Mouse (Mus musculus) lung, postnatal 0 days (tissue): ENCODE measurements around the gene Chdh. TPM values are rescaled to one million over a fixed set of nuclear protein-coding genes. Genes with fewer than 3 reads are reported as not detected.

Source experiments
- ATAC-seq: fragments of 200-750 bp; cut with Nextera tagmentation; 2 replicates; pipeline ENCODE4 v1.8.0; 2017; ENCODE audit warnings: moderate library complexity
- DNase-seq: peaks from one replicate; pipeline ENCODE4 v3.0.0-alpha.2; 2016; ENCODE audit warnings: low spot score
- H3K27ac ChIP-seq: fragments of 300-500 bp; sonication (generic); 2 replicates; pipeline ENCODE4 v1.5.1; 2014; ENCODE audit warnings: antibody characterized with exemption, mild to moderate bottlenecking, low read length, mixed read lengths
- H3K27me3 ChIP-seq: fragments of 300-500 bp; sonication (generic); replicated peaks from 2 replicates; pipeline ENCODE4 v1.6.1; 2014; ENCODE audit warnings: low read length, mixed read lengths; ENCODE audit not compliant: insufficient read depth
- H3K36me3 ChIP-seq: fragments of 300-500 bp; sonication (generic); 2 replicates; pipeline ENCODE4 v1.6.1; 2014; ENCODE audit warnings: low read length, mixed read lengths; ENCODE audit not compliant: insufficient read depth
- H3K4me1 ChIP-seq: fragments of 300-500 bp; sonication (generic); 2 replicates; pipeline ENCODE4 v1.6.1; 2014; ENCODE audit warnings: antibody characterized with exemption, low read depth, low read length, mixed read lengths; ENCODE audit not compliant: insufficient read depth
- H3K4me2 ChIP-seq: fragments of 300-500 bp; sonication (generic); replicated peaks from 2 replicates; pipeline ENCODE4 v1.6.1; 2014; ENCODE audit warnings: low read depth, mild to moderate bottlenecking, low read length, moderate library complexity, mixed read lengths
- H3K4me3 ChIP-seq: fragments of 300-500 bp; sonication (generic); 2 replicates; pipeline ENCODE4 v1.5.1; 2014; ENCODE audit warnings: low read depth, low read length
- H3K9ac ChIP-seq: fragments of 300-500 bp; sonication (generic); replicated peaks from 2 replicates; pipeline ENCODE4 v1.6.1; 2014; ENCODE audit warnings: low read depth, mild to moderate bottlenecking
- H3K9me3 ChIP-seq: fragments of 300-500 bp; sonication (generic); 2 replicates; pipeline ENCODE4 v1.6.1; 2016; ENCODE audit warnings: low read length, mixed read lengths
- CTCF ChIP-seq: IDR thresholded peaks from 2 replicates; pipeline ENCODE4 v1.5.1; 2016; ENCODE audit warnings: antibody characterized with exemption, mild to moderate bottlenecking
- EP300 ChIP-seq: IDR thresholded peaks from 2 replicates; pipeline ENCODE4 v1.6.1; 2016; ENCODE audit warnings: antibody characterized with exemption, mild to moderate bottlenecking, control low read depth
- WGBS: fragments of 180-500 bp; shearing (Covaris S2); extraction: QIAGEN DNeasy Blood & Tissue Kit; methylation state at CpG from one replicate; pipeline ENCODE4 v1.1.7; 2014; 5-methylcytosine and 5-hydroxymethylcytosine counted together
- polyA plus RNA-seq: library from polyadenylated mRNA; unstranded; fragments of >200 nt; fragmentation: Nextera tagmentation; extraction: Ambion mirVana; gene quantifications from 2 replicates; pipeline ENCODE4 v1.2.1, GENCODE M21; 2015

Gene Chdh
- polyA plus RNA-seq, 1 experiment from 2014 or later, result 0.80 TPM

- ATAC-seq, result no peak
- no peak overlapping the region for H3K4me3 ChIP-seq
- TF ChIP-seq CTCF (no peak), EP300 (no peak)
- H3K27me3 ChIP-seq, result no peaks in the 10 kb centered on the region
- 65% methylated on average over 8 of the region's 8 CpGs for WGBS
- no peaks in the 10 kb centered on the region for H3K36me3 ChIP-seq
- H3K4me1 ChIP-seq, result no peaks in the 10 kb centered on the region
- no peak overlapping the region for H3K4me2 ChIP-seq
- H3K27ac ChIP-seq, result no peak overlapping the region
- no peak for DNase-seq
- no peak overlapping the region for H3K9ac ChIP-seq
- H3K9me3 ChIP-seq, result no peaks in the 10 kb centered on the region
These were observed 24.6 kb downstream of the Chdh start for GRCm38 (mm10) chr14:30033405-30033804.

GRCm38 (mm10) chr14:30038431-30038830 is 29.6 kb downstream of the Chdh start:
- TF ChIP-seq EP300, result no peak
- no peak for TF ChIP-seq CTCF

GRCm38 (mm10) chr14:30039413-30039812 is 30.6 kb downstream of the Chdh start:
- Histone ChIP-seq H3K4me1 (no peaks in the 10 kb centered on the region), H3K27ac (no peak overlapping the region), H3K36me3 (no peaks in the 10 kb centered on the region), H3K4me3 (no peak overlapping the region), H3K9me3 (no peaks in the 10 kb centered on the region), H3K9ac (no peak overlapping the region), H3K27me3 (no peaks in the 10 kb centered on the region), H3K4me2 (no peak overlapping the region)
- WGBS, result 39% methylated on average over 4 of the region's 4 CpGs
- DNase-seq (peak; percentile 6), ATAC-seq (peak; percentile 34)
- TF ChIP-seq CTCF (no peak), EP300 (no peak)

More at GRCm38 (mm10) chr14:30038431-30038830, 29.6 kb downstream of the Chdh start:
- no peaks in the 10 kb centered on the region for H3K4me1 ChIP-seq
- ATAC-seq, result no peak
- no peaks in the 10 kb centered on the region for H3K27me3 ChIP-seq
- no peak overlapping the region for H3K27ac ChIP-seq
- no peak for DNase-seq
- WGBS, result 87% methylated on average over 18 of the region's 18 CpGs
- H3K9ac ChIP-seq, result no peak overlapping the region
- no peak overlapping the region for H3K4me2 ChIP-seq
- H3K4me3 ChIP-seq, result no peak overlapping the region
- no peaks in the 10 kb centered on the region for H3K9me3 ChIP-seq
- no peaks in the 10 kb centered on the region for H3K36me3 ChIP-seq

- WGBS, result 85% methylated on average over 9 of the region's 9 CpGs
- DNase-seq, result no peak
- no peak for ATAC-seq
These were observed 33.0 kb downstream of the Chdh start for GRCm38 (mm10) chr14:30041836-30042235.

GRCm38 (mm10) chr14:30043356-30043940 is 34.6 kb downstream of the Chdh start:
- ATAC-seq (no peak; the same call in 1 of the 2 replicates), DNase-seq (peak; percentile 31)
- TF ChIP-seq CTCF (no peak), EP300 (no peak)
- Histone ChIP-seq H3K4me3 (no peak overlapping the region), H3K9ac (no peak overlapping the region), H3K36me3 (no peaks in the 10 kb centered on the region), H3K27ac (no peak overlapping the region), H3K9me3 (no peaks in the 10 kb centered on the region), H3K4me1 (no peaks in the 10 kb centered on the region), H3K4me2 (no peak overlapping the region), H3K27me3 (no peaks in the 10 kb centered on the region)
- 74% methylated on average over 7 of the region's 7 CpGs for WGBS

More at GRCm38 (mm10) chr14:30041836-30042235, 33.0 kb downstream of the Chdh start:
- H3K36me3 ChIP-seq, result no peaks in the 10 kb centered on the region
- no peaks in the 10 kb centered on the region for H3K9me3 ChIP-seq
- H3K4me2 ChIP-seq, result no peak overlapping the region
- no peaks in the 10 kb centered on the region for H3K27me3 ChIP-seq
- no peak overlapping the region for H3K9ac ChIP-seq
- H3K4me1 ChIP-seq, result no peaks in the 10 kb centered on the region
- H3K4me3 ChIP-seq, result no peak overlapping the region
- no peak overlapping the region for H3K27ac ChIP-seq
- no peak for TF ChIP-seq EP300
- TF ChIP-seq CTCF, result no peak

- no peak overlapping the region for H3K4me2 ChIP-seq
- ATAC-seq, result no peak
- TF ChIP-seq EP300, result no peak
- TF ChIP-seq CTCF, result no peak
- H3K9me3 ChIP-seq, result no peaks in the 10 kb centered on the region
- no peak overlapping the region for H3K4me3 ChIP-seq
- no peaks in the 10 kb centered on the region for H3K4me1 ChIP-seq
- H3K27ac ChIP-seq, result no peak overlapping the region
- H3K36me3 ChIP-seq, result no peaks in the 10 kb centered on the region
- no peak for DNase-seq
- H3K9ac ChIP-seq, result no peak overlapping the region
- H3K27me3 ChIP-seq, result no peaks in the 10 kb centered on the region
- 66% methylated on average over 10 of the region's 10 CpGs for WGBS
These were observed 36.4 kb downstream of the Chdh start for GRCm38 (mm10) chr14:30045239-30045638.
